In genomic region chr7:79369416-79369815, GRCm38 (mm10) we compare ENCODE assay signal across 27 mouse cellular contexts. TPM values are rescaled to one million over a fixed set of nuclear protein-coding genes. Genes with fewer than 3 reads are reported as not detected.
DNase-seq lines count a peak whose midpoint lies in the region; ATAC-seq and TF ChIP-seq lines count a peak whose summit lies in the region.
"Had no signal": no experiment of that assay in that cellular context is flagged by ENCODE, and none has a peak within 500 bp of the region (broad histone marks: within the 10 kb centered on the region; RNA-seq: fewer than 3 reads in every experiment).

No protein-coding gene starts in this region.

- TF ChIP-seq CTCF in intestine, postnatal 0 days (IDR thresholded peaks at IDR 0.05; ENCODE audit: low read depth), result no peak

- WGBS in limb, embryonic 10.5 days, result 38% methylated on average over 4 of the region's 4 CpGs
- 30% methylated on average over 4 of the region's 4 CpGs for WGBS in intestine, postnatal 0 days

- H3K4me3 ChIP-seq in limb, embryonic 10.5 days, result no peak overlapping the region
- H3K4me3 ChIP-seq in intestine, postnatal 0 days (ENCODE audit: low read depth, low read length), result no peak overlapping the region
- H3K4me3 ChIP-seq: embryonic facial prominence, embryonic 10.5 days; embryonic facial prominence, embryonic 12.5 days; forebrain, embryonic 13.5 days; forebrain, embryonic 15.5 days had no signal

- H3K36me3 ChIP-seq in limb, embryonic 10.5 days, result no peaks in the 10 kb centered on the region
- peaks cover 9% of the 10 kb centered on the region; the same call in 1 of the 2 replicates for H3K36me3 ChIP-seq in intestine, postnatal 0 days (ENCODE audit: control insufficient read depth, insufficient read depth)
- H3K36me3 ChIP-seq: embryonic facial prominence, embryonic 12.5 days had no signal

- peak overlapping the region; percentile 70 for H3K27ac ChIP-seq in limb, embryonic 10.5 days
- H3K27ac ChIP-seq in intestine, postnatal 0 days (ENCODE audit: low read depth, low read length), result no peak overlapping the region
- H3K27ac ChIP-seq: embryonic facial prominence, embryonic 10.5 days; embryonic facial prominence, embryonic 12.5 days; forebrain, embryonic 13.5 days; forebrain, embryonic 15.5 days had no signal

- DNase-seq in 416B (ENCODE audit: low read depth), result peak; percentile 73
- peak; percentile 51 for DNase-seq in ES-CJ7 (ENCODE audit: low read depth, low spot score)
- peak; percentile 63 for DNase-seq in R1 (ENCODE audit: low read depth, low spot score)
- DNase-seq in limb, embryonic 10.5 days (ENCODE audit: low spot score), result no peak
- DNase-seq in heart, postnatal 25 days (ENCODE audit: low spot score), result no peak
- no peak for DNase-seq in left cerebral cortex, postnatal 36 days (ENCODE audit: low spot score in 2 of 2)
- no peak for DNase-seq in thymus, postnatal 36 days
- DNase-seq: adrenal gland, adult 8-10 months; adrenal gland, postnatal 14 days; adrenal gland, postnatal 36 days; B cell, adult 2 months; cerebellum, adult 11-12 months; cerebellum, adult 2 months; cerebellum, adult 9-10 months; cerebellum, postnatal 10 days; cerebellum, postnatal 25 days; forebrain, postnatal 0 days had no signal

- H3K4me2 ChIP-seq in intestine, postnatal 0 days (replicated peaks; ENCODE audit: low read depth), result no peak overlapping the region
- H3K4me2 ChIP-seq: embryonic facial prominence, embryonic 12.5 days; forebrain, embryonic 13.5 days; forebrain, embryonic 15.5 days had no signal

- intact Hi-C loops in heart, postnatal 25 days (cut with DNase I), result no loop called here
- intact Hi-C loops in left cerebral cortex, postnatal 36 days (cut with DNase I), result no loop called here

- no peak for ATAC-seq in intestine, postnatal 0 days
- ATAC-seq: activated CD4-positive, CD25-positive, alpha-beta regulatory T cell, adult 4 months; CD4-positive, CD25-positive, alpha-beta regulatory T cell, adult 4 months; forebrain, embryonic 13.5 days; forebrain, embryonic 15.5 days; forebrain, postnatal 0 days; Patski had no signal

- no peak overlapping the region for H3K9ac ChIP-seq in intestine, postnatal 0 days (ENCODE audit: low read depth, low read length)
- H3K9ac ChIP-seq: embryonic facial prominence, embryonic 12.5 days; forebrain, embryonic 13.5 days; forebrain, embryonic 15.5 days; forebrain, postnatal 0 days had no signal

- H3K4me1 ChIP-seq in limb, embryonic 10.5 days, result peaks cover 16% of the 10 kb centered on the region
- H3K4me1 ChIP-seq in intestine, postnatal 0 days (replicated peaks; ENCODE audit: control insufficient read depth, insufficient read depth, low read length), result no peaks in the 10 kb centered on the region
- H3K4me1 ChIP-seq: embryonic facial prominence, embryonic 12.5 days; forebrain, embryonic 13.5 days; forebrain, embryonic 15.5 days had no signal

- no peaks in the 10 kb centered on the region for H3K9me3 ChIP-seq in limb, embryonic 10.5 days (replicated peaks)
- H3K9me3 ChIP-seq in intestine, postnatal 0 days (ENCODE audit: control insufficient read depth), result no peaks in the 10 kb centered on the region
- H3K9me3 ChIP-seq: embryonic facial prominence, embryonic 10.5 days; embryonic facial prominence, embryonic 12.5 days; forebrain, embryonic 13.5 days; forebrain, embryonic 15.5 days had no signal

- H3K27me3 ChIP-seq in limb, embryonic 10.5 days (ENCODE audit: low read depth, poor library complexity, severe bottlenecking), result no peaks in the 10 kb centered on the region
- H3K27me3 ChIP-seq in intestine, postnatal 0 days (replicated peaks; ENCODE audit: control insufficient read depth, insufficient read depth, low read length), result 0 out of 2 replicates have a peak, but pooled peaks cover 5% of the 10 kb centered on the region
- H3K27me3 ChIP-seq: CH12.LX; embryonic facial prominence, embryonic 12.5 days; forebrain, embryonic 13.5 days; forebrain, embryonic 15.5 days; Patski had no signal

RNA-seq across cellular contexts. Expression of gene Rlbp1, which starts 17.4 kb away (rescaled TPM):
- polyA plus RNA-seq in limb, embryonic 10.5 days (2016; fragmentation: Nextera tagmentation; extraction: Ambion mirVana), result 0.21 and 0.33 TPM in 2 replicates
- total RNA-seq in heart, postnatal 25 days (2021), result not detected
- total RNA-seq in left cerebral cortex, postnatal 36 days (2021), result 10 to 100 TPM; 19.0 to 23.8 TPM
- 0.20 and 0.37 TPM in 2 replicates for polyA plus RNA-seq in intestine, postnatal 0 days (2015; fragmentation: Nextera tagmentation; extraction: Ambion mirVana)
- total RNA-seq: adrenal gland, adult 18-20 months; adrenal gland, postnatal 14 days; adrenal gland, postnatal 36 days had no signal
- polyA plus RNA-seq: CD4-positive, CD25-positive, alpha-beta regulatory T cell, adult 4 months; Patski had no signal

RNA-seq across cellular contexts. Expression of gene Fanci, which starts 22.3 kb away (rescaled TPM):
- 19.7 and 22.4 TPM in 2 replicates for polyA plus RNA-seq in limb, embryonic 10.5 days (2016; fragmentation: Nextera tagmentation; extraction: Ambion mirVana)
- under 1 TPM; 0.13 to 0.25 TPM for total RNA-seq in heart, postnatal 25 days (2021)
- under 1 TPM; 0.42 to 0.50 TPM for total RNA-seq in left cerebral cortex, postnatal 36 days (2021)
- polyA plus RNA-seq in intestine, postnatal 0 days (2015; fragmentation: Nextera tagmentation; extraction: Ambion mirVana), result 1.2 TPM in 2 replicates

Comparison
In these comparisons a context has a peak if more than half of its experiments do, and no peak if none do; other contexts are left out.
1. DNase-seq: peak in 416B (single experiment), ES-CJ7 (single experiment) and R1 (single experiment); none in limb, embryonic 10.5 days (single experiment), heart, postnatal 25 days (single experiment), left cerebral cortex, postnatal 36 days (0 of 2) and thymus, postnatal 36 days (0 of 2).
2. RNA of gene Rlbp1, which starts 17.4 kb away (total RNA-seq): 19.0 to 23.8 TPM in left cerebral cortex, postnatal 36 days; not detected in heart, postnatal 25 days; every median in the first group is over 10 times any median in the second.